Mouse (Mus musculus): Measurements from ENCODE around the gene Treh.

DNA sequence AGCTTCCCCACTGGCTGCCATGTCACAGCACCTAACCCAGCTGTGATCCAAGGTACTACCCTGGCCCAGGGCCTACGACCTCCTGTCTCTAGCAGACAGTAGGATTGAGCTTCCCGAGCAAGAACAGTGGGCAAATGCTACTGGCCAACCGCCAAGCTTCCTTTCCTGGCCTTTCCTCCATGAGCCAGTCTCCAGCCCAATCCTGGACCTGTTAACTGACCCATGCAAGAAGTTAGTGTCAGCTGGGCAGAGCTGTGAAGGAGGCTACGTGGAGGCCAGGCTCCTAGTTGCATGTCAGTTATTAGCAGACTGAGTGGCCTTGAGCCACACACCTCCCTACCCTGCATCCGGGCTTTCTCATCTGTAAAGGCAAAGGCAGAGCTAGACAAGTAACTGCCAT lies 26.7 kb downstream of the Treh start:
- no peak for TF ChIP-seq GATA1 (IDR thresholded peaks at IDR 0.05; ENCODE audit: low read length)
- TF ChIP-seq TAL1 (IDR thresholded peaks at IDR 0.05; ENCODE audit: low read length) = no peak
